Mouse (Mus musculus): ENCODE results near the gene Arl2bp. TPM values are rescaled to one million over a fixed set of nuclear protein-coding genes. Genes with fewer than 3 reads are reported as not detected.

Arl2bp gene
- polyA plus RNA-seq, 1 experiment from 2014 or later, result 71.1 TPM

DNA sequence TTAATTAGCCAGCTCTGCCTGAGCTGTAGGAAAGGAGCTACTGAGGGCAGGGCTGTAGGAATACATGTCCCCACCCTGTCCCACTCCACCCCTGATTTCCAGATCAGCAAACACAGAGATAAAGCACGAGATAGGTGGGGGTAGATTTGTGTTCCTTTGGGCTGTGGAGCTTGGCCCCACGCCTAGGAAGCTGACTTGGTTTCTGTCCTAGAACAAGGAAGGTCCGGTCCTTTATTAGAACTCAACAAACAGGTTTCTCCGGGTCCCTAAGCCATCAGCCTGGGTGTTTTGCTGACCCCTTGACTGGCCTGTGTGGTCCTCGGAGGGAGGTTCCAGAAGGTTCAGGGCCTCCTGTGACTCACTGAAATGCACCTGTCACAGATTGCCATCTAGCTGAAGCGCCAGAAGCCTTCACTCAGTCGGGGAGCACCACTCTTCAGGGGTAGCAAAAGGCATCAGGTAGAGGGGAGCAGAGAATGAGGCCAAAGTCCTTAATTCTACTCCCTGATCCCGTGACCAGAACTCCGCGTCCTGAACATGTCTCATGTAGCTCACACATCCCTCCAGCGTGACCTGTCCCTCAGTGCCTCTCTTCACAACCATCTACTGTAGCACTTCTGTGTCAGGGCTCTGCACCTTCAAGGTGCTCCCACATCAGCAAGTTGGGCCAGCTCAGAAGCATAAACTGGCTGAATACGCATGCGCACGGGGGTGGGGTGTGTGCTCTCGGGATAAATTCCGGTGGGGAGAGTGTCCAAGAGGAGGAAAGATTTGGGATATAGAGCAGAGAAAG, 16.5 kb downstream of the Arl2bp start:
- WGBS, result 90% methylated on average over 16 of the region's 16 CpGs
- no peak overlapping the region for H3K9ac ChIP-seq (replicated peaks; ENCODE audit: low read depth, low read length)
- H3K9me3 ChIP-seq (ENCODE audit: control insufficient read depth, low read length), result no peaks in the 10 kb centered on the region
- ATAC-seq (ENCODE audit: low read depth), result no peak
- H3K4me3 ChIP-seq (ENCODE audit: low read depth, low read length), result no peak overlapping the region
- no peaks in the 10 kb centered on the region for H3K27me3 ChIP-seq (ENCODE audit: control insufficient read depth, insufficient read depth, low read length)
- no peak overlapping the region for H3K4me2 ChIP-seq (ENCODE audit: low read depth, low read length)
- no peaks in the 10 kb centered on the region for H3K4me1 ChIP-seq (ENCODE audit: control insufficient read depth, insufficient read depth, low read length)
- H3K36me3 ChIP-seq (ENCODE audit: control insufficient read depth, insufficient read depth, low read length), result no peaks in the 10 kb centered on the region
- no peak overlapping the region for H3K27ac ChIP-seq (ENCODE audit: low read depth, low read length)

DNA sequence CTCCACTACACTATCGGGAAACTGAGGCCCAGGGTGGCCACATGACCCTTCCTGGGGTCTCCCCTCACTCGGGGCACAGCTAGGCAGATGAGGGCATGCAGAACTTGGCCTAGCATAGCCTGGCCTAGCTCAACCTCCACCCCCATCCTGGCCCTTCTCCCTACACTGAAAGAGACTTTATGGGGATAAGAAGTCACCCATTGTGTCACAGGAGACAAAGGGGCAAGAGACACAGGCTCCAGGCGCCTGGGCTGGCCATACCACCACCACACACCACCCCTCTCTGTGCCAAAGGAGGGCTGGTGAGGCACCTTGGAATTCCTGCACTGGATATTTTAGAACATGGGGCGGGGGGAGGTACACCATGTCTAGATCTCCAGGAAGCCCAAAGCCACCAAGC, 17.9 kb downstream of the Arl2bp start:
- no peak overlapping the region for H3K4me2 ChIP-seq (ENCODE audit: low read depth, low read length)
- H3K9ac ChIP-seq (replicated peaks; ENCODE audit: low read depth, low read length), result no peak overlapping the region
- H3K4me1 ChIP-seq (ENCODE audit: control insufficient read depth, insufficient read depth, low read length), result no peaks in the 10 kb centered on the region
- no peaks in the 10 kb centered on the region for H3K9me3 ChIP-seq (ENCODE audit: control insufficient read depth, low read length)
- H3K4me3 ChIP-seq (ENCODE audit: low read depth, low read length), result no peak overlapping the region
- no peaks in the 10 kb centered on the region for H3K27me3 ChIP-seq (ENCODE audit: control insufficient read depth, insufficient read depth, low read length)
- H3K36me3 ChIP-seq (ENCODE audit: control insufficient read depth, insufficient read depth, low read length), result no peaks in the 10 kb centered on the region
- no peak for ATAC-seq (ENCODE audit: low read depth)
- WGBS, result 66% methylated on average over 4 of the region's 4 CpGs
- no peak overlapping the region for H3K27ac ChIP-seq (ENCODE audit: low read depth, low read length)

DNA sequence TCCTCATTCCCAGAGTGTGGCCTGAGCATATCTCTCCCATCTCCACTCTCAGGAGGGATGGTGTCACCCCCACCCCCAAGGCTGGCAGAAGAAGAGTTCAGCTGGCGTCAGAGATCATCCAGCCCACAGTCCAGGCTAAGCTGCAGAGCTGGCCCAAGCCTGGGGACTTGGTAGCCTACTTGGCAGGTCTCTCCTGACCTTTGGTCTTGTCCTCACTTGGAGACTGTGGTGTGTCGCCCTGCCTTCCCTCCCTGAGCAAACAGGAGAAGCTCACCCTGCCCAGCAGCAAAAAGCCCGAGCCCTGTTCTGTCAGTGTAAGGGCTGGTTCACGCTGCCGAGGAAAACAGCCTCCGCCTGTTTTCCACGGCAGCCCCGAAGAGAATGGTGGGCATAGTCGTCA, 19.6 kb downstream of the Arl2bp start:
- 75% methylated on average over 9 of the region's 9 CpGs for WGBS
- no peaks in the 10 kb centered on the region for H3K9me3 ChIP-seq (ENCODE audit: control insufficient read depth, low read length)
- no peak for ATAC-seq (ENCODE audit: low read depth)
- no peak overlapping the region for H3K4me3 ChIP-seq (ENCODE audit: low read depth, low read length)
- H3K9ac ChIP-seq (replicated peaks; ENCODE audit: low read depth, low read length), result no peak overlapping the region
- H3K27ac ChIP-seq (ENCODE audit: low read depth, low read length), result no peak overlapping the region
- H3K4me2 ChIP-seq (ENCODE audit: low read depth, low read length), result no peak overlapping the region
- no peaks in the 10 kb centered on the region for H3K36me3 ChIP-seq (ENCODE audit: control insufficient read depth, insufficient read depth, low read length)
- H3K4me1 ChIP-seq (ENCODE audit: control insufficient read depth, insufficient read depth, low read length), result no peaks in the 10 kb centered on the region
- H3K27me3 ChIP-seq (ENCODE audit: control insufficient read depth, insufficient read depth, low read length), result no peaks in the 10 kb centered on the region

DNA sequence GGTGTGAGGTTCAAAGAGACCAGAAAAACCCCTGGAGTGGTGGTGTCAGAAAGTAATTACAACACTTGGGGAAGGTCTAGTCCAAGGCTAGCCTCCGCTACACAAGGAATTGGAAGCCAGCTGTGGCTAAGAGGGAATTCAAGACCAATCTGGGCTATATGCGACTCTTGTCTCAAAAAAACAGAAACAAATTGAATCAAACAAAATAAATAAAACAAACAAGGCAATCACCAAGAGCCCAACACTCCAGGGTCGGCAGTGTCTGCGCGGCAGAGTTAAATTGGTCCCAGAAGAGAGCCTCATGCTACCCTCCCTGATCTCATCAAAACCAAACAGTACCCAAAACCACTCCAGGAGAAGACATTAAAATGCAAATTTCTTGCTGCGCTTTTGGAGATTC, 28.3 kb downstream of the Arl2bp start:
- Histone ChIP-seq H3K9me3 (ENCODE audit: control insufficient read depth, low read length) (no peaks in the 10 kb centered on the region), H3K4me3 (ENCODE audit: low read depth, low read length) (no peak overlapping the region), H3K36me3 (ENCODE audit: control insufficient read depth, insufficient read depth, low read length) (no peaks in the 10 kb centered on the region), H3K4me2 (ENCODE audit: low read depth, low read length) (no peak overlapping the region; the same call in 1 of the 2 replicates), H3K4me1 (ENCODE audit: control insufficient read depth, insufficient read depth, low read length) (peaks cover 12% of the 10 kb centered on the region), H3K27ac (ENCODE audit: low read depth, low read length) (no peak overlapping the region), H3K9ac (replicated peaks; ENCODE audit: low read depth, low read length) (no peak overlapping the region), H3K27me3 (ENCODE audit: control insufficient read depth, insufficient read depth, low read length) (peaks cover 29% of the 10 kb centered on the region)
- WGBS, result 2% methylated on average over 6 of the region's 6 CpGs
- ATAC-seq (ENCODE audit: low read depth), result no peak

DNA sequence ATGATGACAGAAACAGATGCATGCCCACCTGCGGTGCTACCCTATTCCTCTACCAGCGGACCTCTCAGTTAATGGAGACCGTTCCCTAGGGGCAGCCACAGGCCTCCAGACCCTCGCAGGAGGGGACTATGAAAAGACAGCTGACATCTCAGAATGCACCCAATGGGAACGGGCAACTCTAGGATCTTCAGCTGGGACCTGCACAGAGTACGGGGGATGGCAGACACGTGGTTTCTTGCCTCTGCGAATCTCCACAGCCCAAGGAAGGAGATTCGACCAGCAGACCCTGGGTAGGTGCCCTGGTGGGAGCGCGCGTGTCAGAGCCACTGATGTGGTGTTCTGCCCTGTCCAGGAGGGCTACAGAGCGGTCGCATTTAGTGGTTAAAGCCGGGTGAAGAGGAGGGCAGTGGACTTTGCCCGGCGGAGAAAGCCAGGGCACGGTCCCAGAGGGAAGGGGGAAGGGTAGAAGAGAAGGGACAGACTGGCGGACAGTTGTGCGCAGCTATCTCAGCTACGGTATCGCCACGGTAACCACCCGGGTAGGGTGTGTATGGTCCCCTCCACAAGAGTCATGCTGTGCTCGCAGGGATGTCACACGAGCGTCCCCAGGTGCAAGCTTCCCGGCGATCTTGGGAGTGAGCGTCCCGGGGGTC, 29.1 kb downstream of the Arl2bp start:
- peaks cover 29% of the 10 kb centered on the region for H3K27me3 ChIP-seq (ENCODE audit: control insufficient read depth, insufficient read depth, low read length)
- H3K9me3 ChIP-seq (ENCODE audit: control insufficient read depth, low read length), result no peaks in the 10 kb centered on the region
- under 1% methylated on average over 30 of the region's 31 CpGs for WGBS
- peak overlapping the region; percentile 28 for H3K9ac ChIP-seq (replicated peaks; ENCODE audit: low read depth, low read length)
- H3K4me1 ChIP-seq (ENCODE audit: control insufficient read depth, insufficient read depth, low read length), result peaks cover 12% of the 10 kb centered on the region
- H3K4me3 ChIP-seq (ENCODE audit: low read depth, low read length), result peak overlapping the region; percentile 38
- H3K27ac ChIP-seq (ENCODE audit: low read depth, low read length), result no peak overlapping the region
- ATAC-seq (ENCODE audit: low read depth), result peak; percentile 60
- H3K4me2 ChIP-seq (ENCODE audit: low read depth, low read length), result peak overlapping the region; percentile 62
- H3K36me3 ChIP-seq (ENCODE audit: control insufficient read depth, insufficient read depth, low read length), result no peaks in the 10 kb centered on the region

DNA sequence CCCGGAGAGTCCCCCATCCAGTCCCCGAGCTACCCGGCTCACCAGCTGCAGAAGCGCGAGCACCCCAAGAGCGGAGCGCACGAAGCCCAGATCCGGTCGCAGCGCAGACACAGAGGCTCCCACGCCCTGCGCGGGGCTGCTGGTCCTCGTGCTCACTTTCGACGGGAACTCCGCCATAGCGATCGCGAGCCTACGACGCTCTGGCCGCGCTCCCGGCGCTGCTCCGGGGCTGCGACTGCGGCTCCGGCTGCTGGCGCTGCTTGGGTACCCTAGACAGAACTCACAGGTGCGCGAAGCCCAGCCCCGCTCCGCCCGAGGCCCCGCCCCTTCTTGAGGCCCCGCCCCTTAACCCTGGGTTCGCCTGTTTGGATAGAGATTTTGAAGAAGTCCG, 29.6 kb downstream of the Arl2bp start, which contains the start of gene Pllp:
TSS of gene Pllp (minus strand) at position 285 of the 391 bp plus-strand sequence.
- H3K27ac ChIP-seq (ENCODE audit: low read depth, low read length), result no peak within 1 kb of the TSS
- H3K27me3 ChIP-seq (ENCODE audit: control insufficient read depth, insufficient read depth, low read length), result peaks cover 29% of the 10 kb centered on the region
- no peaks in the 10 kb centered on the region for H3K9me3 ChIP-seq (ENCODE audit: control insufficient read depth, low read length)
- ATAC-seq (ENCODE audit: low read depth), result peak; percentile 71
- H3K4me2 ChIP-seq (ENCODE audit: low read depth, low read length), result peak within 1 kb of the TSS; percentile 62
- under 1% methylated on average over 41 of the region's 41 CpGs for WGBS
- peak within 1 kb of the TSS; percentile 28 for H3K9ac ChIP-seq (replicated peaks; ENCODE audit: low read depth, low read length)
- peak within 1 kb of the TSS; percentile 38 for H3K4me3 ChIP-seq (ENCODE audit: low read depth, low read length)
- H3K36me3 ChIP-seq (ENCODE audit: control insufficient read depth, insufficient read depth, low read length), result no peaks in the 10 kb centered on the region
- peaks cover 12% of the 10 kb centered on the region for H3K4me1 ChIP-seq (ENCODE audit: control insufficient read depth, insufficient read depth, low read length)

DNA sequence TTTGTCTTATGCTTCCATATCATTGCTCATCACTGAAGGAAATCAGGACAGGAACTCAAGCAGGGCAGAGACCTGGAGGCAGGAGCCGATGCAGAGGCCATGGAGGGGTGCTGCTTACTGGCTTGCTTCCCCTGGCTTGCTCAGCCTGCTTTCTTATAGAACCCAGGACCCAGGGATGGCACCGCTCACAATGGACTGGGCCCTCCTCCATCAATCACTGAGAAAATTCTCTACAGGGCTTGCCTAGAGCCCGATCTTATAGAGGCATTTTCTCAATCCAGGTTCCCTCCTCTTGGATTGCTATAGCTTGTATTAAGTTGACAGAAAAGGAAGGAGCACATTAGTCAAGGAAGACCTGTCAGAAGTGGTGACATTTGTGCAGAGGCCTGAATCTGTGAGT, 30.2 kb downstream of the Arl2bp start:
- H3K4me1 ChIP-seq (ENCODE audit: control insufficient read depth, insufficient read depth, low read length), result peaks cover 12% of the 10 kb centered on the region
- WGBS, result 45% methylated on average over 3 of the region's 3 CpGs
- H3K27ac ChIP-seq (ENCODE audit: low read depth, low read length), result no peak overlapping the region
- H3K36me3 ChIP-seq (ENCODE audit: control insufficient read depth, insufficient read depth, low read length), result no peaks in the 10 kb centered on the region
- no peak for ATAC-seq (ENCODE audit: low read depth)
- H3K4me3 ChIP-seq (ENCODE audit: low read depth, low read length), result no peak overlapping the region
- H3K9me3 ChIP-seq (ENCODE audit: control insufficient read depth, low read length), result no peaks in the 10 kb centered on the region
- peak overlapping the region; percentile 62; the same call in 1 of the 2 replicates for H3K4me2 ChIP-seq (ENCODE audit: low read depth, low read length)
- H3K27me3 ChIP-seq (ENCODE audit: control insufficient read depth, insufficient read depth, low read length), result peaks cover 29% of the 10 kb centered on the region
- H3K9ac ChIP-seq (replicated peaks; ENCODE audit: low read depth, low read length), result no peak overlapping the region

DNA sequence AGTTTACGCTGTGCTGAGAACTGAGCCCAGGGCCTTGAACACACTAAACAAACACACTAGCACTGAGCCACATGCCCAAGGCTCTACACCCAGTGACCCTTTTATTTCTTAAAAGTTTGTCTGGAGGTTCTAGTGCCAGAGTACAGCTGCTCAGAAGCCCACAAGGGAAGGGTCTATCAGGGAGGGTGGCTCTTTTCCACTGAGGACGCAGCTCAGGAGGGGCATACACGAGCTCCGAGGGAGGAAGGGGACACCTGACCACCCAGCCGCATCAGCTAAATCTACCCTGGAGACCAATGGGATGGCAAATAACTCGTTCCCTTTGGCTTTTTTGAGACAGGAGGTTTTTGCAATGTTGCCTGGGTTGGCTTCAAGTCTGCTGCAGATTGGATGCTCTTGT, 31.6 kb downstream of the Arl2bp start:
- ATAC-seq (ENCODE audit: low read depth), result no peak
- Histone ChIP-seq H3K4me3 (ENCODE audit: low read depth, low read length) (no peak overlapping the region), H3K9ac (replicated peaks; ENCODE audit: low read depth, low read length) (no peak overlapping the region), H3K4me1 (ENCODE audit: control insufficient read depth, insufficient read depth, low read length) (peaks cover 12% of the 10 kb centered on the region), H3K36me3 (ENCODE audit: control insufficient read depth, insufficient read depth, low read length) (no peaks in the 10 kb centered on the region), H3K27ac (ENCODE audit: low read depth, low read length) (no peak overlapping the region), H3K27me3 (ENCODE audit: control insufficient read depth, insufficient read depth, low read length) (peaks cover 29% of the 10 kb centered on the region), H3K4me2 (ENCODE audit: low read depth, low read length) (no peak overlapping the region), H3K9me3 (ENCODE audit: control insufficient read depth, low read length) (no peaks in the 10 kb centered on the region)
- 76% methylated on average over 6 of the region's 6 CpGs for WGBS

DNA sequence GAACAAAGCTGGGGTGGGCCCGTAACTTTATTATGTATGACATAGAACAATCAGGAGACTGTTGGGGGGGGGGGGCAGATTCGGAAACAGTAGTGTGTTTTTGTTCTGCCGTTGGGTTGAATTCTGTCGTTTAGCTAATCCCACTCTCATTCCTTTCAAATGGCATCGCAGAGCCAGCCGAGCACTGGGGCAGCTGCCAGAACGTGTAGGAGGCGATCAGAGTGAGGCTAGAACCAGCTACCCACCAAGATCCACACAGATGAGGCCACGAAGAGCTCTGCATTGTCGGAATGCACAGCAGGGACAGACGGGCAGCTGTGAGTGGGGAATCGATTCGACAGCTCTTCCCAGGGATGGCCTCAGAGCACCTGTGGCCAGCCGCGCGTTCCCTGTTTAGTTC, 33.0 kb downstream of the Arl2bp start:
- 63% methylated on average over 16 of the region's 16 CpGs for WGBS
- H3K4me2 ChIP-seq (ENCODE audit: low read depth, low read length), result no peak overlapping the region
- ATAC-seq (ENCODE audit: low read depth), result no peak
- H3K4me1 ChIP-seq (ENCODE audit: control insufficient read depth, insufficient read depth, low read length), result peaks cover 12% of the 10 kb centered on the region
- H3K27me3 ChIP-seq (ENCODE audit: control insufficient read depth, insufficient read depth, low read length), result peaks cover 26% of the 10 kb centered on the region
- no peaks in the 10 kb centered on the region for H3K9me3 ChIP-seq (ENCODE audit: control insufficient read depth, low read length)
- H3K4me3 ChIP-seq (ENCODE audit: low read depth, low read length), result no peak overlapping the region
- no peak overlapping the region for H3K27ac ChIP-seq (ENCODE audit: low read depth, low read length)
- no peak overlapping the region for H3K9ac ChIP-seq (replicated peaks; ENCODE audit: low read depth, low read length)
- no peaks in the 10 kb centered on the region for H3K36me3 ChIP-seq (ENCODE audit: control insufficient read depth, insufficient read depth, low read length)

Data from neural tube, embryonic 14.5 days (tissue).